Mouse (Mus musculus) heart, adult 8-10 months (tissue): ENCODE data around the gene Clcnkb. TPM values are rescaled to one million over a fixed set of nuclear protein-coding genes. Genes with fewer than 3 reads are reported as not detected.

Source experiments
- DNase-seq: peaks from one replicate; pipeline ENCODE4 v3.0.0; 2022; ENCODE audit warnings: low spot score
- total RNA-seq, 4 experiments: library from RNA; stranded (reverse); gene quantifications; 2 replicates each; pipeline ENCODE4 v1.2.4; 2022

Gene Clcnkb
- total RNA-seq = 1 to 10 TPM in 1 of 4 experiments, under 1 TPM in 3; 0.33 to 1.5 (median 0.59) TPM

DNA sequence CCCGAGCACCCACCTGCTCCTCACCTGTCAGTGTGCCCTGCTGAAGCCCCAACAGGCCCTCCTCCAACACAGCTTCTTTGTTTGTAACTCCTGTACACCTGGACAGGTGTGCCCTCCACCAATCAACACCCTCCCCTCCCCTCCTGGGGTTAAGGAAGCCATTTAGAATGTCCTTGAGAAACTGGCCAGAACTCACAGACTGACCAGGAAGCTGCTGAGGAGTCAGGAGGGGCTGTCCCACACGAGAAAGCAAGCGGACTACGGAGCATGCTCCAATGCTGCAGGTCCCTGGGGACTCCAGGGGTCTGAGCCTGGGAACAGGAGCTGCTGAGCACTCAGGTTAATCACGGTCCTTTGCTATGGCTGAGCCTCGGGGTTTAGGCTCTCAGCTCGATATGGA, at the start of gene Clcnkb:
Clcnkb (minus strand) TSS at position 91 of the 400 bp plus-strand sequence.
- no peak for DNase-seq

DNA sequence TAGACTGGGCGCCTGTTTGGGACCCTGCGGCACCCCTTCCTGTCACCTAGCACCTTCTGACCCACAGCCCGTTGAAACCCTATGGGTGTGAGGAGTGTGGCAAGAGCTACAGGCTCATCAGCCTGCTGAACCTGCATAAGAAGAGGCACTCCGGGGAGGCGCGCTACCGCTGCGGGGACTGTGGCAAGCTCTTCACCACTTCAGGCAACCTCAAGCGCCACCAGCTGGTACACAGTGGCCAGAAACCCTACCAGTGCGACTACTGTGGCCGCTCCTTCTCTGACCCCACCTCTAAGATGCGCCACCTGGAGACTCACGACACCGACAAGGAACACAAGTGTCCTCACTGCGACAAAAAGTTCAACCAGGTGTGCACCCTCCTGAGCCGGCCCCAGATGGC, 48.9 kb upstream of the Clcnkb start:
- no peak for DNase-seq

DNA sequence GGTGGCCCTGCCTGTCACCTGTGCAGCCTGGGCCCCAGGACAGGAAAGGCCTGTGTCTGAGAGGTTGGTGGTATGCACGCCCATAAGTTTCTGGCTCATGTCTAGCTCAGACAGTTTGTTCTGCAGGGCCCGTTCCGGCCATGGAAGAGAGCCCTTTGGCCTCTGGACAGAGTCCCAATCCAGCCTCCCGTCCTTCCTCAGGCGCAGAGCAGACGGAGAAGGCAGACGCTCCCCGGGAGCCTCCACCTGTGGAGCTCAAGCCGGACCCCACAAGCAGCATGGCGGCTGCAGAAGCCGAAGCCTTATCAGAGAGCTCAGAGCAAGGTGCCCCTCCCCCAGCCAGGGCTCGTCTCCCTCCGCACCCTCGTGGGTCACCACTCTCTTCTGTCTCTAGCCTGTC, 47.7 kb upstream of the Clcnkb start:
- DNase-seq = no peak

DNA sequence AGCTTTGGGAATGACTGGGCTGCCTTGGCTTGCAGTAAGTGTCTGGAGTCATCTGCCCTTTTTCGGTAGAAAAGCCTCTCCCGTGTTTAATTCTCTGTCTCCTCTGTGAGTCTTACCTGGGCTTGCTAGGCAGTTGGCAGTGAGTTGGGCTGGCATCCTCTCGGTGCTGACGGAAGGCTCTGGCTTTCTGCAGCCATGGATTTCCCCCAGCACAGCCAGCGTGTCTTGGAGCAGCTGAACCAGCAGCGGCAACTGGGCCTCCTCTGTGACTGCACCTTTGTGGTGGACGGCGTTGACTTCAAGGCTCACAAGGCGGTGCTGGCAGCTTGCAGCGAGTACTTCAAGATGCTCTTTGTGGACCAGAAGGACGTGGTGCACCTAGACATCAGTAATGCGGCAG, 45.8 kb upstream of the Clcnkb start:
- DNase-seq = no peak

DNA sequence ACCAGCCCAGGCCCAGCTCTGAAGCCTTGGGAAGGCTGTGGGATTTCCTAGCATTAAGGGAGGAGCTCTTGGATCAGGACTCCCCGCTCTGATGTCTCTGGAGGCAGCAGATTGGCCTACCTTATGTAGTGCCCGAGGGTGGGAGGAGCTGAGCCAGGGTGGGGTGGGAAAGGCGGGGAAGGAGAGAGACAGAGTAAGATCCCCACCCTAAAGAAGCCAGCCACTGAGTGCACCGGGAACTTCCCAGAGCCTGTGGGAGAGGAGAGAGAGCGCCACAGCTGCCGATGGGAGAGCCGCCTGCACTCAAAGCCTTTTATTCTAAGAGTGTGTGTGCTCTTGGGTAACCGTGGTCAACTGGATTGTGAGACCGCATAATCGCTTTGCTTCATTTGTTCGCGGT, 45.3 kb upstream of the Clcnkb start:
- no peak for DNase-seq

DNA sequence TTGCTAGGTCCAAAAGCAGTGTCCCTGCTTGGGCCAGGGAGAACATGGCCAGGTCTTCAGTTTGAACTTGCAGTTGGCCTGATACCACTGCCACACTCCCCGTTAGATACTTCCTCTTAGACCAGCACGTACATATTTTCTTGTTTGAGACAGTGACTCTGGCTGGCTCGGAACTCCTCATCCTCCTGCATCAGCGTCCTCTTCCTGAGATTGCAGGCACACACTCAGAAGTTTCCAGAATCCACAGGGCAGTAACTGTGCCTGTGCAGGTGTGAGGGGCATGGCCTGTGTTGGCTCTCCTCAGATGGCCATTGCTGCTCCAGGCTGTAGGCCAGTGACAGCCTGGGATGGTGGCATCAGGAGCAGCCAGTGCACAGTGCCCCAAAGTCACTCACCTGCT, 44.7 kb upstream of the Clcnkb start:
- no peak for DNase-seq

DNA sequence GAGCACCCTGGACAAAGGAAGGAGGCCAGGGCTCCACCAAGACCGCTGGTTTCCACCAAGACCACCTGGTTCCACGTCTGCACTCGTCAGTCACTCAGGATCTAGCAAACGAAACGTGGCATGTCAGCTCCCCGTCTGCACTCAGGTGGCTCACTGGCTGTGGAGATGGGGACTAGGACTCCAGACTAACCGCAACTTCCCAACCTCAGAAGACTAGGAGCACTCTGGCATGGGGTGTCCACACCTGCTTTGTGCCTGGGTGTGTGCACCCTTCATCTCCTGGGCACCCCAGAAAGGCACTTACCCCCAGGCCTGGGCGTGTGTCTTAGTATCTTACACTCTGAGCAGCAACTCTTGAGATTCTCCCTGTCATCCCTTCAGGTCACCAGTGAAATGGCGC, 44.0 kb upstream of the Clcnkb start:
- no peak for DNase-seq

DNA sequence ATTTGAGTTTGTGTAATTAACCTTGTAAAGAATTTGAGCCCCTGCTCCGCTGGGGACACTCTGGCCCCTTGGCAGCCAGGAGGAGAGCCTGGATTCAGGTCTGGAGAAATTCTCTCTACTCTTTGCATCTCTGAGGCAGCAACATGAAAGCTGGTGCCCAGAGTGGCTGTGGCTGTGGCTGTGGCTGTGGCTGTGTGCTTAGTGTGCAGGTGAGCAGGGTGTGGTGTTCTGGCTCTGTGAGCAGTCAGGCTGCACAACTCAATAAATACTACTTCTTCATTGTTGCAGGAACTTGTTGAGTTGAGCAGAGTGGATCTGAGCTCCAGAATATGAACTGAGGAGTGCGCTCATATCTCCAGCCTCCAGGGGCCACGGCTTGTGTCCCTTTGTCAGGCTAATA, 43.1 kb upstream of the Clcnkb start:
- no peak for DNase-seq

DNA sequence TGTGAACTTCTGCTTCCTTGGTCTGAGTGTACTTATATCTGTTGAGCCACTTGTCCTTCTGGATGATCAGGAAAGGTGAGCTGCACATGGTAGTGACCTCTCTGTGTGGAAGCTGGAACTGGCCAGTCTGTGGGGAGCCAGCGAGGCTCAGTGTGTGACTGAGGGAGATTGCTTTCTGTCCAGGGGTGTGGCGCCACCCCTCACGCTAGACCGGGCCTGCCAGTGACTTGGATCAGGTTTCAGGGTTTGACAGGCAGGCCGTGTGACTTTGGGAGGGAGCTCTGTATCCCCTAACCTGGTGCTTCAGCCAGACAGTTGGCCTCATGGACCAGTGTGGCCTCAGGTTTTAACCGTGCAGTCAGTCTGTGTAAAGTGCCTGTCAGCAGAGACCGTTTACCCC, 42.4 kb upstream of the Clcnkb start:
- peak; percentile 39 for DNase-seq

DNA sequence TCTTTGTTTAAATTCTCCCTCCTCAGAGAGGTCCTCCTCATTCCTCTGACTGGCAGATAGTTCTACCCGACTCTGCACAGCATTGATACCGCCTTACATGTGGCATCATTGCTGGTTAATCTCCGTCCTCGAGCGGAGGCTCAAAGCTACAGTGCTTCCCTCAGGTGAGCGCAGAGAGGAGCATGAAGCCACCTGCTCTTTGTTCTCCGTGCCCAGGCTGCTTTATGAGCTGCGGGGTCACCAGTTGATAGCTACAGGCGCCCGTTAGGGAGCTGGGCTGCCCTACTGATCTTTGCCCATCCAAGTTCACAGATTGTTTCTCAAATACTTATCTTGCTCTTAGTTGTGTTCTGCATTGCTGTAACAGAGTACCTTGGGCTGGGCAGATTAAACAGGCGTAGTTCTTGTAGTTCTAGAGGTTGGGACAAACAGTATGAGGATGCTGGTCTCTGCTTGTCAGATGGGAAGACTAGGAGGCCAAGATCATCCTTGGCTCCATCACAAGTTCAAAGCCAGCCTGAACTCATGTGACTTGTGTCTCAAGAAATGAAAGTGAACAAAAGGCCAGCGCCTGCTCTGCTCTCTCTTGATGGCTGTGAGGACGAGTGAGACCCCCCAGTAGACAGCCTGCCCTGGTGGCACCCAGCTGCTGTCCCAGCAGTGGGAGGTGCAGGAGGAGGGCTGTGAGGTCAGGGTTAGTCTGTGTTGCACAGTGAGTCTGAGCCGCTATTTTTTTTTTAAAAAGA, 40.6 kb upstream of the Clcnkb start:
- DNase-seq = no peak

DNA sequence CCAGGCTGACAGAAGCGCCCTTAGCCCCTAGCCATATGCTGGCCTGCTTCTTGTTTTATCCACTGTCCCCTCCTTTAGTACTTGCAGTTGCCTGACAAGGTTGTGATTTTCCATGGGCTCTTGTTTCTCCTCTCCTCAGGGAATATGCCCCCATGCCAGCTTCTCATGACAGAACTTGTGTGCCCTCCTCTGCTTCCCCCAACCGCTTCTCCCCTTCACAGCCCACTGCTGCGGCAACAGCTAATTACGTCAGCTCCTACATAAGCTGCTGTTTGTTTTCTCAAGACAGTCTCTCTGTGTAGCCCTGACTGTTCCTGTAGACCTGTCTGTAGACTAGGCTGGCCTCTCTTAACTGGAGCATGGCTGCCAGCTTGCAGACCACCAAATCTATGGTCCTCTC, 39.7 kb upstream of the Clcnkb start:
- no peak for DNase-seq

DNA sequence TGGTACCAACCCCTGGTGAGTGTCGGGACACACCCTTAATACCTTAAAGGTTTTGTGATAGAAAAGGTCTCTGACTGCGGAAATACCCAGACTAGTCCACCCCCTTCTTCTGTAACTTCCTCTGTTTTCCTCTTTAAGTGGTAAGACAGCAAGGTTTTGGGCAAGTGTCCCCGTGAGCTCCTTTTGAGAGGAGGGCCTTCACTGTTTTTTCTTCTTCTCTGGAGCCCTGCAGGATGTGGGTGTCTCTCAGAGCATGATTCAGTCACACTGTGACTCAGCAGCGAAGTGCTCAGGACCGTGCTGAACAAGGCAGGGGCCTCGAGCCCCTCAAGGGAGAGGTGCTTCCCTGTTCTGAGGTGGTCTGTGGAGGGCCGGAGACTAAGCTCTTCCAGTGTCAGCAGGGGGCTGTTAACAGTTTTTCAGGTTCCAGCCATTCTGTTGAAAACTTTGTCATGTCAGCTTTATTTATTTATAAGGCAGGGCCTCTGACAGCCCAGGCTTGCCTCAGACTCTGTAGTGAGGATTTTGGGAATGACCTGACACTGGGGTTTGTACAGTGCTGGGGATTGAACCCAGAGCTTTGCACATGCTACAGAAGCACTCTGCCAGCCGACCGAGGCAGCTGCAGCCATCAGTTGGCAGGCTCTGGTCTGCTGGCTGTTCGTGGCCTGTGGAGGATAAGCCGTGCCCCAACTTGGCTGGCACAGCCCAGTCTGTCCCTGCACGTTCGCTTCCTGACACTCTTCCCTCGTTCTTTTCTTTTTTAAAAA, 39.0 kb upstream of the Clcnkb start:
- DNase-seq = no peak

DNA sequence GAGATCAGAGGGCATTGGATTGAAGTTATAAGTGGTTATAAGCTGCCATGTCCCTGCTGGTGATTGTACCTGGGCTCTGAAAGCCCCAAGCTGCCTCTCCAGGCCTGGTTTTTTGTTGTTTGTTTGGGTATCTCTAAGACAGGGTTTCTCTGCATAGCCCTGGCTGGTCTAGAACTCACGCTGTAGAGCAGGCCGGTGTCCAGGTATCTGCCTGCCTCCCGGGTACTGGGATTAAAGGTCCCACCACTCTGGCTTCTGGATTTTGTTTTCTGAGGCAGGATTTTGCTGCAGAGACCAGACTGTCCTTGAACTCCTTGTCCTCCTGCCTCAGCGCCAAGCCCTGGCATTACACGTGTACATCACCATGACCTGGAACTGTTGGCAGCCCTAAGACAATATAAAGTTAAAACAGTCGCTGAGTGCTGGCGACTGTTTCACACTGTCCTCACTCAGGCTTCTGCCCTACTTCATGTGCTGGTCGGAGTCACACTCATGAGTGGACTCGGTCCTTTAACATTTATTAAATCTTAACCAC, 36.2 kb upstream of the Clcnkb start:
- no peak for DNase-seq

DNA sequence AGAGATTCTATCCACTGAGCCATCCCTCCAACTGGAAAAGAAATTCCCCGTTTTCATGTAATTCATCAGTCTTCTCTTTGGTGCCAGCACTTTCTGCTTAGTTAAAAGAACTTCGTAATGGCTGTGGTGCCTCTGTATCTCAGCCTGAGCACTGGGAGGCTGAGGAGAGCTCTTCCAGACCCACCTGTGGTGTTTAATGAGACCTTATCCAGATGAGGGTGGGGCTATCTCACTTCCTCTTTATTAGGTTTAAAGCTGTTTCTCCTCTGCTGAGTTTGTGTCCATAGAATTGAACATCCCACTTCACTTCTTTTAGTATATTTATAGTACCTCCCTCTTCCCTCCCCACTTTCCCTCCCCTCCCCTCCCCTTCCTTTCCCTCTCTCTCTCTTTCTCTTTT, 35.4 kb upstream of the Clcnkb start:
- no peak for DNase-seq

DNA sequence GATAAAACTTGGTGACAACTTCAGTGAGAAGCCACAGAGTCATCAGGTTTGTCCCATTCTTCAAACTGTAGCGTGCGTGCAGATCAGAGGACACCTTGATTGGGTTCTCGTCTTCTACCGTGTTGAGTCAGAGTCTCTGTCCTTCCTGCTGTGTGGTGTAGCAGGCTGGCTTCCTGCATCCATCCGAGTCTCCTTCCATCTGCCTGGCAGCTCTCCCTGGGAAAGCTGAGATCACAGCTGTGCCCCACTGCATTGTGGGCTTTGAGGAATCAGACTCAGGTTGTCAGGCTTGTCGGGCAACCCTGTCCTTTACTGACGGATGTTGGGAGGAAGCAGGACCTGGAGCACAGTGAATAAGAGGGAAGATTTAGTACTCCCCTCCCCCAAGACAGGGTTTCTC, 30.4 kb upstream of the Clcnkb start:
- no peak for DNase-seq

DNA sequence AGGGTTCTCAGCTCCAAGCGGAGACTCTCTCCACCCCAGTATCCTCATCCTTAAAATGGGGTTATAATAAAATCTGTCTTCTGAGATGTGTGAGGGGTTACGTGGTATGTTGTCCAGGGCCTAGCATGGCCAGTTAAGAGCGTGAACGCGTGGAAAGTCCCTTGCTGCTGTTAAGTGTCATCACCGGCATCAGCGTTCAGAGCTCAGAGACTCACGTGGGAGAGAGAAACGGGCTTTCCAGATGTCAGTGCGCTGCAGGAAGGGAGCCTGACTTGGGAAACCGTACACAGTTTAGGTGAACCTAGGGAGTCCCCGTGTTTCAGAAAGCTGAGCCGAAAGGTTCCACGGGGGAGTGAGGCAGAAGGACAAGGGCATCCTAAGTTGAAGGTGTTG, 29.5 kb upstream of the Clcnkb start:
- DNase-seq = no peak

DNA sequence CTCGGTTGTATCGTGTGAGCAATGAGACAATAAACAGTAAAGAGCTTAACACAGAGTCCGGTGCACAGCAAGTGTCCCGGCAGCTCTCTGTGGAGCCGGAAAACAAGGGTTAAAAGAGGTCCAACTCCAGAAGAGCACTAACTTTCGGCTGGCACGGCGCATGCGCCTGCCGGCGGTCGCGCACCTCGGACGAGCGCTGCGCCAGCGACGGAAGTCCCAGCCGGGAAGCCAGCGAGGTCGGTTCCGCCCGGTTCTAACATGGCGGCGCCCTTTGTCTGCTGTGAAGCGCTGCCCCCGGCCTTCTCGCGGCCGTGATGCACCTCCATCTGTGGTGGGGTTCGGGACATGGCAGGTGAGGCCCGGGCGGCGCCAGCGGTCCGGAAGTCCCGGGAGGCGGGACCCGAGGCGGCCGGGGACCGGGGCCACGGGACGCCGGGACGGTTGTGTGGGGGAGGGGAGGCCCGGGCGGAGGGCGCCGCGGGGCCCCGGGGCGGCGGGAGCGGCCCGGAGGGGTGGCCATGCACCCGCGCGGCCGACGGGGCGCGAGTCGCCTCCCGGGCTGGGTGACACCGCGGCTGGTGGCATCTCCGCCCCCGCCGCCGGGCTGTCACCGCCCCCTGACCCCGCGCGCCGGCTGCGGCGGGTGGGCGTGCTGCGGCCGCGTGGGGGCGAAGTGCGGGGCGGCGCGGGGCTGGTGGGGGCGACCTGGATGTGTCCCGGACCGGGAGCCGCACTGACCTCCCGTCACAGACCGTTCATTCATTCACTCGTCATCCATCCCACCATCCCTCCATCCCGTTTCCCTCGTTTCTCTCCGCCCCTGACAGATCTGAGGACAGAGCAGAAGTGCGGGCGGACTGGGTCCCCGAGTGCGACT, 28.9 kb upstream of the Clcnkb start, which contains the start of gene Zbtb17:
Zbtb17 (plus strand) TSS at position 204 of the 877 bp plus-strand sequence.
- DNase-seq = peak; percentile 80

DNA sequence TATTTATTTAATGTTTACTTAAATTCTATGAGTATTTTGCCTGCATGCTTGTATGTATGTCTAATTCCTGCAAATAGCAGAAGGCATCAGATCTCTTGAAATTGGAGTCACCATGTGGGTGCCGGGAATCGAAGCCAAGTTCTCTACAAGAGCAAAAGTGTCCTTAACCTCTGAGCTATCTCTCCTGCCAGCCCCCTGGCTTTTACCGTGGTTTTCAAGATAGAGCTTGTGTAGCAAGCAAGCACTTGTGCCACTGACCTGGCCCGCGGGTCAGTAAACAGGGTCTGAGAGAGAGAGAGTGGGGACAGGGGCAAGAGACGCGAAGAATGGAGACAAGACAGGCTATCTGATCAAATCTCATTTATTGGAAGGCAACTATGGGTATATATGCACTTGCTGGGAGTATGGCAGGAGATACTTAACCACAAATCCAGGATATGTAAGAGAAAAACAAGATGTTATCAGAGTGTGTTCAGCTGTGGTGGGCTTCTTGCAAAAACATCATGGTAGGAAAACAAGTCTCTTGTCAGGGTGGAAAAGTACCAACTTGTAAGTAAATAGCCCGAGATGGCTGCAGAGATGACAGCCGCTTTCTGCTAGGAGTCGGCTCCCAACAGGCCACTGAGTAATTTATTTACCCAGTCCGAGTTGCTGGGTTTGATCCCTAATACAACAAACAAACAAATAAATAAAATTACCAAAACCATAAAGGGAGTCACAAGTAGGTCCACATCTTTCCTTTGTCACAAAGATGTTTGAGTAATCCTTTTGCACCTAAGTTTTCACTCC, 28.0 kb upstream of the Clcnkb start:
- no peak for DNase-seq

DNA sequence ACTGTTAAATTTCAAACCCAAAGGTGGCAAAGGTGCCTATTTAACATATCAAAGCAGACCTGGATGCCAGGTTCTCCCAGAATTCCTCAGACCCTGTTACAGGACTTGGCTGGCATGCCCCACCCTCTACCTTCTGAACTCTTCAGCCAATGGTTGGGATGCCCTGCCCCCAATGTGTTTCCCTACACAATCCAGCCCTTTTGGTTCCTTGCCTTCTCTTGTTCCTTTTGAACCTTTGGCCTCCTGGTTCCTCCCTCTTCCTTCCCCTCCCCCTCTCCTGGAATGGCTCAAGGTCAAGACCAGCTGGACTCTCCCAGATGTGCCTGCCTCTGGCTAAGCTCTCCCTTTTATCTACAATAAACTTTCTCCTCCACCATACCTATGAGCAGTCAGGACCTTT, 25.1 kb upstream of the Clcnkb start:
- no peak for DNase-seq

DNA sequence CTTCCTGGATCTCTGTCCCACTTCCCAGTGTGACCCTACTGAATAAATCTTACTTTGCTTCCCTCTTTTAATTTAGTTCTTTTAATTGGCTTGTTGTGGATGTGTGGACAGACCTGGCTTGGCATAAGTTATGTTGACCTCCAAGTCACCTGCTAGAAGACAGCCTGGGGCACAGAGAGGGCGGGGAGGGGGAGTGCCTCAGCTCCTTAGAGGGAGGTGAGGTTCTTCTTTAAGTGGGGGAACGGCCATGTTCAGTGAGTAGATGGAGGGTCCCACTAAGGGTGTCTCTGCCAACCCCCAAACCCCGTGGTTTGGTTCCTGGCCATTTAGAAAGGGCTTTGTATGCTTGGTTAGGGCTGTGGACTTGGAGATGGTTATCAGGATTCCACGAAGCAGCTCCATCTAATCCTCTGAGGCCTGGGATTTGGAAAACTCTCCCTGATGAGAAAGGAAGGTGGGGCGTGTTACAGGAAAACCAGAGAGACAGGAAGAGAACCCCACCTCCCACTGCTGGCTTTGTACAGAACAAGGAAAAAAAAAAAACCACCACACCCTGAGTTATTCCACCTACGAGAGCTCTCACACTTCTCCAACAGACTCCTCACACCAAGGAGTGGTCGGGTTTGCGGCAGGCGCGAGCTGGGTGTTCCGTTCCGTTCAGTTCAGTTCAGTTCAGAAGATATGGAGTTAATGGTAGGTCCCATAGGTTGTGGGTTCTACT, 23.4 kb upstream of the Clcnkb start:
- no peak for DNase-seq
